Mouse (Mus musculus) thymus, postnatal 25 days (tissue): ENCODE data around the gene Cnot2.
A peak's percentile ranks its signal among the peaks of the same experiment; 100 is the strongest.

Source experiments
- DNase-seq: peaks from one replicate; pipeline ENCODE4 v3.0.0; 2022

Gene Cnot2

DNA sequence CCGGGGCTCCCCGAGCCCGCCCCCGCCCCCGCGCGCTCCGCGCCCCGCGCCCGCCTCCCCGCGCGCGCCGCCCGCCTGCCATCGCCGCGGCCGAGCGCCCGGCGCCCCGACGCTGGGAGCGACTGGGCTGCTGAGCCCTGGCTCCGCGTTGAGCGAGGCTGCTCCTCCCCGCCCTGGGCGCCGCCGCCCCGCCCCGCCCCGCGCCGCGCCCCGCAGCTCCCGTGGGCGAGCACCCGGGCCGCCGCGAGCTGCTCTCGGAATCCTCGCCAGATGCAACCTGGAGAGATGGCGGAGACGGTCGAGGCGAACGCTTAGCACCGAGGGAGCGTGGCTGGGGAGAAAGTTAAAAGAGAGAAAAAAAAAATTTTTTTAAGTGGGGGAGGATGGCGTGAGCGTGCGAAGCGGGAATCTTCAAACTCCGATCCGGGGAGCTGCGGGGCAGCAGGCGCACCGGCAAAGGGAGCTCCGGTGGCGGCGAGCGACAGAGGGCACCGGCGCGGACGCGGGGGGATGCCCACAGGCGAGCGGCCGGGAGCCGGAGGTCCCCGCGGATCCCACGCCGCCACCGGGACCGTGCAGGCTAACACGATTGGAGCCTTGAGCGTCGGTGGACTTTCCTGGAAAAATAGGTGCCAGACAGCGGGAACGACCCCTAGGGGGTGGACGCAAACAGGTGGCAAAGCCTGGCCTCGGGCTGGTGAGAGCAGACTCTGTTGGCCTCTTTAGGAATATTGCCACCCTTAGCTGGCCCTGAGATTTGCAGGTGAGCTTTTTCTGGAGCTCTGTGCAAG, 107.4 kb downstream of the Cnot2 start, which contains the start of gene Kcnmb4:
Gene Kcnmb4, minus strand, starts transcription at position 120 of the 791 bp plus-strand sequence.
- DNase-seq, result peak; percentile 53

DNA sequence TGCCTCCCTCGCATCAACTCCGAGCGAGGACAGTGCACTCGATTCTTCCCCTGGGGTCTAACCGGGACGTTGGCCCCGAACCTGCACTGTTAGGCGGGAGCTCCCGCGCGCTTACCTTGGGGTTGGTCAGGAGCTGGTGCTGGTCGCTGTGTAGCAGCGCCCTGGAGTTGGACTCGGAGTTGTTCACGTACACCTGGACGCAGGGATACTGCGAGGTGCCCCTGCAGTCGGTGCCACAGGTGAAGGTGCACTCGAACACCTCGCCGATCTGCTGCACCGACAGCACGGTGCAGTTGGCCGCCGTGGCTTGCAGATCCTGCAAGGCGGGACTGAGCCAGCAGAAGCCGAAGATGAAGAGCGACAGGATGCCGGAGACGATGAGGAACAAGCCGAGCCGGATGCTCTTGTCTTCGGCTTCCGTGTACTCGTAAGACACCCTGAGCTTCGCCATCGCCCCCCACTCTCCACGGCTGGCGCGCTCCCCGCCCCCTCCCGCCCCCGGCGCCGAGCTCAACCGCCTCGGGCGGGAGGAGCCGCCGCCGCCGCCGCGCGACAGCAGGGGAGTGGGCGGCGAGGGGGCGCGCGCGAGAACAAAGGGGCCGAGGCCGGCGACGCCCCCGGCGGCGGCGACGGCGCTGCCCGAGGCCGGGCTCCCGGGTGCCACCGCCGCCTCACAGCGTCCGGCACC, 108.1 kb downstream of the Cnot2 start:
- DNase-seq, result peak; percentile 73

DNA sequence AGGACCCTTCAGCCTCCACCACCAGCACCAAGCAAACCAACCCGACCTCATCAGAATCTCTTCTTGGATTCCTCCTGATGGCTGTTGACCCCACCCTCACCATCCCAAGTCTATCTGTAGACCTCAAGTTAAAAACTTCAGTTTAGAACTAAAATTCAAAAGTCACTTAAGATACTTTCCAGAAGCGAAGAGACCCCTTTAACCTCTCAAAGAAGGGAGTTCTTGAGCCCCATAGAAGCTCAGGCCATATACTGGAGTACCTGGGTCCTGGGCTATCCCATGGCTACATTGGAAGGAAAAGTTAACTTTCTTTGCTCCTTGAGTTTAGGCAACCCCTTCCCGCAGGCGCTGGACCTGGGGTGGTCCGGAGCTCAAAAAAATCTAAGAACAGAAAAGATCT, 108.7 kb downstream of the Cnot2 start:
- DNase-seq, result peak; percentile 16

DNA sequence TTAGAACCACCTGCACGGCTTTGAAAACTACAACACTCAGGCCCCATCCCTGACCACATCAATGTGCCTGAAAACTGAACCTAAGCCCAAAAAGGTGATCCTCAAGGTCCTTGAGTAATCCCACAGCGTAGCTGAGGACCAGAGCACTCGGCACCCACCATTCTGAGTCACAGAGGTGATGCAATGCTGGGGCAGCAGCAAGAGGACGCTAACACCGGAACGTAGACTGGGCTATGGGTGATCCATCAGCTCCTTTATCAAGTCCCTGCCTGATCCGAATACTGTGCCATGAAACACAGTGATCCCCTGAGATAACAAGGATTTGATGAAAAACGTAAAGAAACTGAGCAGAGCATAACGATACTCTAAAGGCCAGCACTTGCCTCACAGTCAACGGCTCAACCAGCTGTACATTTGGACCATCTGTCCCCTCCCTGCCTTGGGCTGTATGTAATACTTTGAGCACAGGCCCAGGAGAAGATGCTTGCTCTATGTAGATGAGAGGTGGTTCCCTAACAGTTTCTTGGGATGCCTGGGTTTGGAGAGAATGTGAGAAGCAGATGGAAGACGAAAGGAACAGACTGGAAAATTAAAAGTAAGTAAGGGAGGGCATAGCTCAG, 110.9 kb downstream of the Cnot2 start:
- no peak for DNase-seq

DNA sequence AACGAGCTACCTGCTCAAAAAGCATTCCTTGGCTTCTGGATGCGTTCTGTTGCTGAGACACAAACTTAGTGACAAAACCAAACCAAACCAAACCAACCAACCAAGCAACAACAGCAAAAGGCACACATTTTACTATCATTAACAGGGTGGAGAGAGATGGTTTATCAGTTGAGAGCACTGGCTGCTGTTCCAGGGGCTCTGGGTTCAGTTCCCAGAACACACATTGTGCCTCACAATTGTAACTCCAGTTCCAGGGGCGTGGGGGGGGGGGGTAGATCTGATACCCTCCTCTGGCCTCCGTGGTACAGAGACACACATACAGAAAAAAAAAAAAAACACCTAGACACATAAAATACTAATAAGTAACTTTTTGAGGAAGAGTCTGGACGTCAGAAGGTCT, 113.2 kb downstream of the Cnot2 start:
- no peak for DNase-seq

DNA sequence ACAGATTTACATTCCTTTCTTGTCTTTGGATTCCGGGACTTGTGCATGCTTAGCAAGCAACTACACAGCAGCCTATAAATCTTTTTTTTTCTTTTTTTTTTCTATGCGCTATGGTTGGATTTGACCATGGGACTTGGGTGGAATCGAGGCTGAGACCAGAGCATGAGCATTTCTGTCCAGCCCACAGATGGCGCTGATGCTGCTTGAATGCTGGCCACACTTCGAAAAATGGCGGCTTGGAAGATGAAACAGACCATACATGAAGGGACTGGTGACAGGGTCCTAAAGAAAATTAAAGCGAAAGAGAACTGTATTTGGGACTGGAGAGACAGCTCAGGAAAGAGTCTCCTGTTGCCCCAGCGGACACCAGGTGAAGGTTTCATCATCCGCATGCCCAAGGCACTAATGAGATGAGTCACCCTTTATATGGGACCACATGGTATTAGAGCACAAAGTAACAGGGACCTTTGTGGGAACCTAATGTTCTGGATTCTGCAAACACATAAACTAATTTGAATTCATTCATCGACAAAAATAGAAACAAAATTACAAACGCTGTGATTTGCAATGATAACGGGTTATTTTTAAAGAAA, 117.5 kb downstream of the Cnot2 start:
- DNase-seq, result peak; percentile 19

DNA sequence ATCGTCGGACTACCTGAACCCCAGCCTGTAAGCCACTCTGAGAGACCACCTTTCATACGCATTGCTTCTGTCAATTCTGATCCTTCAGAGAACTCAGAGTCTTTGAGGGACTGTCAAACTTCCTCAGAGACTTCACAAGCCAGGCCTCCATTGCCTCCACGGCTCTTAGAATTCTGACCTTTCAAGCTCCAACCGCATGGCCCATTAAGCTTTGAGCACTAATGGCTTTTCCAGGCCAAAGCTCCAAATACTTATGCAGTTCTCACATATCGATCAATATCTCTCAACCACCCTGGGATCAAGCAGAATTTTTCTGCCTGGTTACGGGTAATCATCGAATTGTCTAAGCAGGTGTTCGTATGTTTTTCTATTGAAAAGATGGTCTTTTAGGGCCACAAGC, 119.9 kb downstream of the Cnot2 start:
- no peak for DNase-seq

DNA sequence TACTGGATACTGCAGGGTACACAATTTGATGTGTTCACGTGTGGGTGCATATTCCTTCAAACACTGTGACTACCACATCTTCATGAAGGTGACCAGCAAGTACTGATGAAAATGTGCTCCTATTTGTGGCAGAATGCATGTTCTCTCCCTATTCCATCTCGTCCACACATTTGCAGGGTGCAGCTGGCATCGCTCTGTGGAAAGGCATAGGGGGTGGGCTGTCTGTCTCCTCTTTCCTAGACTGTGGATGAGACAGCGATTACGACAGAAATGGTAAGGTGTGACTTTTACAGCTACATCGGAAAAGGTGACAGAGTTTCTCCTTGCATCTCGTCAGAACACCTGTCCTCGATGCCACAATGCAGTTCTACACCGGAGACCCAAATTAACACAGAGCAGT, 122.5 kb downstream of the Cnot2 start:
- no peak for DNase-seq

DNA sequence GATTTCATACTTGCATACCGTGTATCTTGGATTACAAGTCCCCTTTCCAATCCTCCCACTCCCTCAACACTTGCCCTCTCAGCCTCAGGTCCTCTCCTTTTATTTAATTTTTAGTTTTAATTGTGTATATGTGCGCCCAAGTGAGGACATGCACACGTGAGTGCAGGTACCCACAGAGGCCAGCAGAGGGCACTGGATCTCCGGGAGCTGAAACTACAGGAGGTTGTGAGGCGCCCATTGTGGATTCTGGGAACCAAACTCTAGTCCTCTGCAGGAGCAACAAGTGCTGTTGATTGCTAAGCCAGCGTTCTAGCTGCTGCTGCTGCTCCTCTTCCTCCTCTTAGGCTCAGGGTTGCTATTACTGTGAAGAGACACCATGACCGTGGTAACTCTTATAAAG, 128.5 kb downstream of the Cnot2 start:
- no peak for DNase-seq

DNA sequence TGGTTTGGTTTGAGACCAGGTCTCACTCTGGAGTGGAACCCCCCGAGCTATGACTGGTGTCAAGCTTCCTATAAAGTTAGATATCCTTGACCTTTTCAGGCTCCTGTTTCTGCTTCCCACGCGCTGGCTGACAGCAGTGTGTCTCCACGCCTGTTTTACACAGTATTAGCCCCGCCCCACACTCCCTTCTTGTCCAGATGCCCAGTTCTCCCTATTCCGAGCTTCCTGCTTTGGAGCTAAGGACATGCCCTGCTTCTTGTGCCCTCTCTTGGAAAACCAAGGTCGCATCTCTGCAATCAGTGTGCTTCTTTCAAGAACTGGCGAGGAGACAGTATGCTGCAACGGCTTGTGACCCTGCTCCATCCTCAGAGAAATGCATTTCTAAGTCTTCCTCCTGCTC, 130.7 kb downstream of the Cnot2 start:
- no peak for DNase-seq

DNA sequence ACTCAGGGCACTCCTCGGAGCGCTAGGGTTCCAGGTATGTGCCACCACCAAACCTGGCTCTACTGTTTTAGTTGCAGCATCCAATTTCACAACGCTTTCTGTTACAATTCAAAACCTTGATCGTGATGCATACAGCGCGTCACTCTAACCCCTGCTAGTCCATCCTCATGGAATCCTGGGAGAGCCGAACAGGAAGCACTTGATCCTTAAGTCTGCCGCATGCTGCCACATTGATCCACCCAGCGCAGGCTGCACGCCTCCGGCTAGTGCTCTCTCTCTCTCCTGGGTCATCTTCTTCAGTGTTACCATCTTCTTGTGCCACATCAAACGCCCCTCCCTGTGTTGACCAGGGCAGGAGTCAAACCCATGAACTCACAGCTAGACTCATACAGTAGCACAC, 133.1 kb downstream of the Cnot2 start:
- DNase-seq, result no peak

DNA sequence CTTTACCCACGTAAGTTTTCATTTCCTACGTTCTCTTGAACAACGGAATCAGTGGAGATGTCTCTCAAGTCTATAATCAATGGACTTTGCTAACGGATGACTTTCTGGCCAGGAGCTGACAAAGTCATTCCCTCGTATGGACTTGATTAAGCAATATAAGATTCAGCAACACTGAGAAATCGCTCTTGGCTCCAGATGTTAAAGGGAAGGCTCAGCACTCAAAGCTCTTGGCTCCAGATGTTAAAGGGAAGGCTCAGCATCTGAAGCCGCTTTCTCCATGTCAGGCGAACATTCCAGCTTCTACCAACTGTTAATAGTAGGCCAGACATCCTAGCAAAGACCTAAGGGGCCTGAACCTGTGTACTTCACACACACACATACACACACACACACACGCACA, 134.1 kb downstream of the Cnot2 start:
- no peak for DNase-seq

DNA sequence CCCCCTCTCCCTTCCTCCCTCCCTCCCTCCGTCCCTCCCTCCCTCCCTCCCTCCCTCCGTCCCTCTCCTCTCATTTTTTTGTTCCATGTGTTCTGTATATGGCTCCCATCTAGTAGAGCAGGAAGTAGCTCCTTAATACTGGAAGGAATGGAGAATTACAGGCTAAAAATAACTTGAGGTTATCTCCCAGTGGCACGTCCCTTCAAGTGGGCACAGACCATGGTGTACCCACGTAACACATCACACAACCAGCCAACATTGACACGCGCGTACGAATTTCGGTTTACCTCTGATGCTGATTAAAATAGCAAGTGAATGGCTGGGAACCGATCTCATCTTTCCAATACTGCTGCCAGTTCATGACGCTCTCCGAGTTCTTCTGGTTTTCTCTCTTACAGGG, 135.3 kb downstream of the Cnot2 start:
- no peak for DNase-seq

DNA sequence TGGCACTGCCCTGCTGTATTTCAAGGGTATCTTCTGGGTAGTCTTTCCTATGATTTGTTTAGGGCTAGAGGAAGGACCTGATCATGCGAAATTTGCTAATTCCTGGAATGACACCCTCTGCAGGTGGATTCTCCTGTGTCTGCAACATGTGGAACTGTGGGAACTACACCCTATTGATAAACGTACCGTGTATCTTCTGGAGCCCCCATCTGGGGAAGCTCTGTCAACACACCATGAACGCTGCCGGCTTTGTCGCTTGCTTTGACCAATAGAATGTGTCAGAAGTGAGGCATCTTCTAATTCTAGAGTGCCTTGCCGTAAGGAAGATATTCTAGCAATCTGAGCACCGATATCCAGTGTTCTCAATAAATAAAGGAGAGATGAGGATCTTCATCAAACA, 136.5 kb downstream of the Cnot2 start:
- no peak for DNase-seq

DNA sequence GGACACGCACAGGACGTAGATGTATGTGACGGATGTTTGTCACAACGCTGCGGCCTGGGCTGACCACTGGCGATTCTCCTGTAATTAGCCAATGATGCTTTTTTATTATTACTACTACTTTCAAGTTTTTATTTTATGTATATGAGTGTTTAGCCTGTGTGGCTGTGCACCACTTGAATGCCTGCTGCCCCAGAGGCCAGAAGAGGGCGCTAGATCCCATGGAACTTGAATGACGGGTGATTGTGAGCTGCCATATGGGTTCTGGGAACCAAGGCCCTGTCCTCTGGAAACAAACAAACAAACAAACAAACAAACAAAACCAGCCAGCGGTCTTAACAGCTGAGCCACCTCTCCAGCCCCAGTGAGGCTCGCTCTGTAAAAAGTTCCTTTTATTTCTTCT, 136.9 kb downstream of the Cnot2 start:
- no peak for DNase-seq

DNA sequence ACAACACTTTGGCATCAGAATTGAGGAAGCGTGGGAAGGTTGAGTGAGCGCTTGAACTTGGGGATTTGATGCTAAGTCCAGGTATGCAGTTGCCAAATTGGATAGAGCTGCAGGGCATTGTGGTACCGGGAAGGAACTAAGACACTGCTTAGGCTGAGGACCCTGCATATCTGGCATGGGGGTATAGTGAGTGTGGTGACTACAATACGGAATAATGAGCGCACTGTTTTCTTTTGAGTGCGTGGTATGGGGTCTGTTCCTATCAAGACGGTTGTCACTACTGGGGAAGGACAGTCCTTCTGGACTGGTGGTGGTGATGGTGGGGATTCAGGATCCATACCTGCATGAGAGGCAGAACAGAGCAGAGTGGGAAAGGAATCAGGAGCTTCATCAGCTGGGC, 140.4 kb downstream of the Cnot2 start:
- no peak for DNase-seq

DNA sequence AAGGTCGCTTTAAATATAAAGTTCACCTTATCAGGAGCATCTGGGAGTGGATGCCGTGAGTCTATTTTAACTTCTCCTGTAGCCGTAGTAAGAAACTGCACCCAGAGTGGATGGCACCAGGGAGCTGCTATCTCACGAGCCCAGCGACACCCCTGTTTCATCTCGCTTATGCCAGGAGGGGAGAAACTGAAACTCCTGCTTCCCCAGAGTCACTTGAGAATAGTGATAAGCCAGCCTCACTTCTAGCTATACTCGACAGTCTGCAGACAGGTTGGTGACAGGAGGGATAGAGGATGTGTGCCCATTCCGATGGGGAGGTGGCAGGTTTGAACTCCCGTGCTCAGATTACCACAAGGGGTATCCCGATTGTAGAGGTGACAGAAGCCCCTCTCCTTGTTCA, 141.2 kb downstream of the Cnot2 start:
- no peak for DNase-seq

DNA sequence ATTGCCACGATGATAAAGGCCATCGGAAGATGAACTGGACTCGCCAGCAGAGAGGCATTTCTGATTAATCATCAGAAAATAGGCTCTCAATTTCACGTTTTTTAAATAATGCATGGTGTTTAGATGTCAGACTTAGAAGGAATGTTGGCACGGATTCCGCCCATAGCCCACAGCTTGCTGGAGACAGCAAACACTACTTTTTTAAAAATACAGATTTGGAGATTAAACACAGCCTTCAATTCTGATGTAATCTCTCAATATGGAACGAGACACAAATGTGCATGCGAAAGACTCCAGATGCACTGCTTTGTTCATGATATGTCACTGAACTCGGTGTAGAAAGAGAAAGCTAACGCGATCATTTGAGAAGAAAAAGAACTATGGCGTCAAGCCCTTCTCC, 145.9 kb downstream of the Cnot2 start:
- DNase-seq, result no peak
